Mouse (Mus musculus) testis, postnatal 14 days (tissue): ENCODE results near the gene Naa25.

Source experiments
- DNase-seq: peaks from one replicate; pipeline ENCODE4 v3.0.0; 2021; ENCODE audit warnings: low spot score

Naa25 gene

DNA sequence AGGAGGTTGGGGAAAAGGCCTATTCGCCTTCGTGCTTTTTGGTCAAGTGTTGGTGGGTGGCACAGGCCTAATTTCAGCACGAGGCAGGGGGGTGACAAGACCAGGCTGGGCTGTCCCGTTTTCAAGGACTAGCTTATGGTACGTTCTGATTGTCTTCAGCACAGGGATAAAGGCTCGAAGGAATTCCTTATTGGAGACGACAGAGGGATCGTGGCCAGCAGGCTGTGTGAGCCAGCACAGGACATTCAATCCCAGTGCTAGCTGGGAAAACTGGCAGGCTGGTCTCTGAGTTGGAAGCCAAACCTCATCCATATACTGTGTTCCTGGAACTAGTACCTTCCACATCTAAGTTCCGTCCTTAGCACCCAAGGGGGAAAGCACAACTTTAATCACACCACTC is 55.2 kb downstream of the Naa25 start:
- DNase-seq, result no peak

DNA sequence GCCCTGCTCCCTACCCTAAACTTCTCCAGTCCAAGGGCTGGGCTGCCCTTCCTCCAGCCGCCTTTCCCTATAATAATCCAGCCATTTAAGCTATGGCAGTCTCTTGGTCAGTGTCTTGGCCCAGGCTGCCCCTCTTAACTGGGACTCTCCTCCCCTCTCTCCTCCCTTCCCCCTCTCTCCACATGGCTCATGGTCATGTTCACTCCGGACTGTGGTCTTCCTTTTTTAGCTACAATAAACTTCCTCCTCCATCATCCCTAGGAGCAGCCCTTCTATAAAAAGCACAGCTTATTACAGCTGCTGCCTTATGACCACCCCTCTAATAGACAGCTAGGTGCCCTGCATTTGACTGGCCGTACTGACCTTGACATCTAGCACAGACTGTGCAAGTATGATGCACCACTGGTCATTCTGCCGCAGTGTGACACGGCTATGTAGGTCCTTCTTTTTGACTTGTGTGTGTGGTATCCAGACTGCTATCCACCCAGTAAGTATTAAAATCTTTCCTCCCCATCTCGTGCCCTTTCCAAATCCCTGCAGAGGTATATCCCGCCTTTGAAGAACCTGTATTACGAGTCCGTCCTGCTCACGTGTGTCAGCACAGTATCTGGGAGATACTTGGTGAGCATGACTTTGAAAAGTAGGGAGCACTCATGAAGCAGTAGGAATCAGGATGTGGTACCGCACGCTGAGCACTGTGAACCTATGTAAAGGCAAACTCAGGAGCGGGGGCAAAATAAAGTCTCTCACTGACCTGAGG is 56.2 kb downstream of the Naa25 start:
- DNase-seq, result no peak

DNA sequence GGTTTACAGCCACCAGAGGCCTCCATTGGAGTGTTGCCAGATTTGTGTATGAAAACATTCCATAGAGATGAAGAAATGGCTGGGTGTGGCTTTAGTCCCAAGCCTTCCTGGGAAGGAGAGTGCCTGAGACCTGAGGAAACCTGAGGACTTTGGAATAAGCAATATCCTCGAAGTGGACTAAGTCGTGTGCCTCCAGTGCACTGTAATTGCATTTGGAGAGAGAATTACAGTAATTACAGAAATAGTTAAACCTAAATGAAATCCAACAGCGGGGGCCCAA is 56.7 kb downstream of the Naa25 start:
- no peak for DNase-seq

DNA sequence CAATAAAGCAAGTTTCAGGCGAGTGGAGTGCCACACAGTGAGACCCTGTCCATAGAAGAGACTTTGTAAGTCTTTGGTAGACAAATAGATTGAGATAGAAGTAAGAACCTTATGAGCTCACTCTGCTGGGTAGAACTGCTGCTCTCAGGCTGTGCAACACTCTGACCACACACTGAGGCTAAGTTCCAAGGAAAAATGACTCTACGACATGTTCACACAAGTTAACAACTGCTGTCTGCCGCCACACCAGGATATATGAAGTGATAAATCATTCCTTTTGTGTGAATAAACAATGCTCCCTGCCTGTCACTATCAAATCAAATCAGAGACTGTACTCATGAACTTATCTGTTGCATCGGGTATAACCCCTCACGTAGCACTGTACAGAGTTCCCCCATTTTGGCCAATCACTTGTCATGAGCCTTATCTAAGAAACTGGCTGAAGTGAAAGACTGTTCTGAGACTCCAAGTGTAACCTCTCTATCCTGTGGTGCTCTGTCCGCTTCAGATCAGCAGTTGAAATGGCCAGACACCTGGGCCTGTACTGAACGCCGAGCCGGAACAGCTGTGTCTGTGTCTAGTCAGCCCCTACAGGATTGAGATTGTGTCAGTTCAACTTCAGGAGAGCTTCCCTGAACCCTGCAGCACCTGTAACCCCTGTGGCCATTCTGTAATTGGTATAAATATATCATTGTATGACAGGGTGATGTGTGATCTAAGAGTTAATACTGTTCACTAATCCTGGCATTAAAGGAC is 58.0 kb downstream of the Naa25 start:
- DNase-seq, result no peak

DNA sequence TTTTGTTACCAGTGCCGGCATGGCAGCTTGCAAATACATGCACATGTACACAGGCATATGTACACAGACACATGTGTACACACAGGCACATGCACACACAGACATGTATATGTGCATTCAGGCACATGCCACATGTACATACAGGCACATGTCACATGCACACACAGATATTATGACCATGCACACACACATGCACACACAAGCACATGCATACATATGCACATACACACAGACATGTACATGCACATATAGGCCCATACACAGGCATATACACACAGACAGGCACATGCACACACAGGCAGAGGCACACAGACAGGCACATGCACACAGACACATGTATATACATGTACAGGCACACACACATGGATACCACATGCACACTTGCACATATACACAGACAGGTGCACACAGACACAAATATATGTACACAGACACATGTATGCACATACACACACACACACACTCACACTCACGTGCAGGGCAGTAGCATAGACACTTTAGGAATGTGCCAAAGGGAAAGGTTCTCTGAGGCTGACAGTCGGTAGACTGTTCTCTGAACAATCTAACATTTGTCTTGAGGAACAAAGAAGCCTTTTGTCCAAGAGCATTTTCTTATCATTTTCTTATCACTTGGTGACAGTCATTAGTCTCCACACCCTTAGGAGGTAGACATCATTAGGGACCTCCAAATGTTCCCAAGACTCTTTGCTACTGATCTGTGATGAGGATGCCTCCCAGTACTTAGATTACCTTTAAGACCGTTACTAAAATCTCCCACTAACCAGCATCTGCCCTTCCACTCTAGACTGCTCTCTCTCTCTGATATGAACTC is 63.8 kb downstream of the Naa25 start:
- no peak for DNase-seq

DNA sequence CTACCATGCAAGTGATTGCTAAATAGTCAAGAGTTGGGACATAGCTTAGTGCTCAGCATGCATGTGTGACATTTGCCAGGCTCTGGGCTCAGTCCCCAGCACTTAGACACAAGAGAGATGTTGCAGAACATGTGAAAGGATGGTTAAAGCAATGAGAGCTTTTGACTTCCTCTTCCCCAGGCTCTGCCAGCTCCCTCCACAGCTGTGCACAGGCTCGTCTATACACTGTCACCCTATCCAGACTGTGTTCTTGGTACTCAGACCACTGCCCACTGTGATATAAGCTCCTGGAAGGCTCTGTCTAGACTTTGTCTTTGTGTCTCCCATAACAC is 64.4 kb downstream of the Naa25 start:
- no peak for DNase-seq

DNA sequence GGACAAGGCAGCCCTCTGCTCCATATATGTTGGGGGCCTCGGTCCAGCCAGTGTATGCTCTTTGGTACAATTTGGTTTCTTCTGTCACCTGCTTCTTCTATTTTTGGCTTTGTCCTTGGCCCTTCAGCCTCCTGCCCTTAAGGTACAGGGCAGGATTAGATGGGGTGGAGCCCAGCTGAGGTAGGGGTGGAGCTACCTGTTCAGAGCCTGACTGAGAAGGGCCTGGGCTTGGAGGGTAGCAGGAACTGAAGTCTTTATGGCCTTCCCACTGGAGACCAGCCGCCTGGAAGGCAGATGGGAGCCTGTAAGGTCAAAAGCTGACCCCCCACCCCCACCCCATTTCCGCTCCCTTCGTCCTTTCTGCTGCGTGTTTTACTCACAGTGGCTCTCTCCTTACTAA is 65.2 kb downstream of the Naa25 start:
- DNase-seq, result no peak

DNA sequence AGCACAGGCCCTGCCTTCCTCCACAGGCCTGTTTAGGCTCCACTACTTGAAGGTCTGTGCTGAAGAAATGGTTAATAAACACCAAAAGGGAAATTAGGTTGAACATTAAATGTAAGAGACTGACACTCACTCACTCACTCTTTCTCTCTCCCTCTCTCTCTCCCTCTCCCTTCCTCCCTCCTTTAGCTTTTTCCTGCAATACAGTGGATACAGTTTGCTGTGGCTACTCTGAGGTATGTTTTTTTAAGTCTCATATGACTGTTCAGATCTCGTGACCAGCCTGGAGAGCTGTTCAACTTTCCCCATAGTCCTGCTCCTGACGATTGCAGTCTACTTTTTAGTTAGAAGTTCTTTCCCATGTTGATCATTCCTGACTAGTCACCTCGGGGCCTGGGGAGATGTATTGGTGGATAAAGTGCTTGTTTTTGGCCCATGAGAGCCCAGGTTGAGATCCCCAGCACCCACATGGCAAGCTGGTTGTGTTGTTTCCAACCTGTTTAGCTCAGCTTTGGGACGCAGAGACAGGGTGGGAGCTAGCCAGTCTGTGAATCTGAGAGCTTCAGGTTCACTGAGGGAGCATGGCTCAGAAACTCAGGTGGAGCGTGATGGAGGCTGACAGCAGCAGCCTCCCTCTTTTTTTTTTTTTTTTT is 66.0 kb downstream of the Naa25 start:
- no peak for DNase-seq

DNA sequence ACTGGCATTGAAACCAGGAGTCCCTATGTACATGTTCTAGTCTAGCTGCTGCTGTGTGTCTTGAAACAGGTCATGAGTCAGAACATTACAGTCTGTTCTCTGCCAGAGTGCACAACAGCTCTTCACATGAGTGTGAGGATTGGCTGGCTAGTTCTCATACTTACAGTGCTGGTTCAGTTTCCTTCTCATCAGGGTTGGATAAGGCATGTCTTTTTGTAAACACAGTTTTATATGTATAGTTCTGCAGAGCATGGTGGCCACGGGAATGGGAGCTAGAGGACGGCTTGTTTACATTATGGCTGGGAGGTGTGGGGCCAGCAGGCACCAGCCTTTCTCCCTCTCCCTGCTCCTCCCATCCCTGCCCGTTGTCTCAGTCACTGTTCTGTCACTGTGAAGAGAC is 71.8 kb downstream of the Naa25 start:
- DNase-seq, result no peak

DNA sequence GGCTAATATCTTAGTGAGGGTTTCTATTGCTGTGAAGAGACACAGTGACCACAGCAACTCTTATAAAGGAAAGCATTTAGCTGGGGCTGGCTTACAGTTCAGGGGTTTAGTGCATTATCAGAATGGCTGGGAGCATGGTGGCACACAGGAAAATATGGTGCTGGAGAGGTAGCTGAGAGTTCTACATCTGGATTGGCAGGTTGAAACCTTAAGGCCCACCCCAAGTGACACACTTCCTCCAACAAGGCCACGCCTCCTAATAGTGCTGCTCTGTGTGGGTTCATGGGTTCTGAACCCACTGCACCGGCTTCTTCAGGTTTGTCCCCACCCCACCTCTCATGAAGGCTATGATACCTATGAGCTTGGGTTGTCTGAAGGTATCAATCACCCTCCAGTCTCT is 74.7 kb downstream of the Naa25 start:
- DNase-seq, result no peak

DNA sequence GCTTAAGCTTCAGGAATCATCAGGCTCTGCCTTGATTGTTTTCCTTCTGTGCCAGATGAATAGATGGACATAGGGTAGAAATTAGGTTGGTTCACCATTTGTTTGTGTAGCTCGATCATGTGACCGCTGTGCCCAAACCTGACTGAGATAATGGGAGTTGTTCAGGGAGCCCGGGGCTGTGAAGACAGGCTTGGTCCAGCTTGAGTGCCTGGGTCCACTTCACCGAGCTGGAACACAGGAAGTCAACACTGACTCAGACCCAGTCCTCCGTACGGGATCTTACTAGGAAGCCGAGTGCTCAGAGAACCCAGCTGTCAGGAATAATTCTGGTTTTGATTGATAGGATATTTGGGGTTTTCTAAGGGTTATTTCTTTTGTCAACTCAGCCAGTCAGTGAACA is 76.9 kb downstream of the Naa25 start:
- no peak for DNase-seq

DNA sequence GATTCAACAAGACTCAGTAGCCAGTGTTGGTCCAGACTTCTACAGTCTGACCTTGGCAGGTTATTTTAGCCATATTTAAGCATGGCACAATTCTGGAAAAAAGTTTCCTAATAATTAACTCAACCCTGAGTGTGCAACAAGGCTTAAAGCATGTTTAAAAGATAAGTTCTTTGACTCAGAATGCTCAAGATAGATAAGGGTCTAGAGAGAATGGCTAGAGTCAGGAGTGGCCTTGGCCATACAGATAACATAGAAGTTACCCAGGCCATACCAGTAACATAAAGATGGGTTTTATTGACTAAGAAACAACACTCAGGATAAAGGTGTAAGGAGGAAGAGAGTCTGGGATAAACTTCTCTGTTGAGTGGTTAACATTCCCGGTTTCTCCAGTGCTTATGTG is 78.3 kb downstream of the Naa25 start:
- DNase-seq, result no peak

DNA sequence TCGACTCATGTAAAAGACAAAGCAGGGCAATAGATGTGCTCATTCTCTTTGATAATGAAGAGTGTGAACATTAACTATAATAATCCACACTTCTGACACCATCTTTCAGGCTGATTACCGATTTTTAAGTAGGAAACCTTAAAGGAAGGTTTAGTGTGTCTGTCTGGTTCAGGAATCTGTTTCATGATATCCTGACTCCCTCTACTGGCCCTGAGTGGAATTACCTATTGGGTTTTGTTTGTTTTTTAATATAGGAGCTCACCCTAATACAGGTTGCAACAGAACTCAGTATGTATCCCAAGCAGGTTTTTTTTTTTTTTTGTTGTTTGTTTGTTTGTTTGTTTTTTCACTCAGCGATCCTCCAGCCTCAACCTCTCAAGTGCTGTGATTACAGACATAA is 79.9 kb downstream of the Naa25 start:
- DNase-seq, result no peak

DNA sequence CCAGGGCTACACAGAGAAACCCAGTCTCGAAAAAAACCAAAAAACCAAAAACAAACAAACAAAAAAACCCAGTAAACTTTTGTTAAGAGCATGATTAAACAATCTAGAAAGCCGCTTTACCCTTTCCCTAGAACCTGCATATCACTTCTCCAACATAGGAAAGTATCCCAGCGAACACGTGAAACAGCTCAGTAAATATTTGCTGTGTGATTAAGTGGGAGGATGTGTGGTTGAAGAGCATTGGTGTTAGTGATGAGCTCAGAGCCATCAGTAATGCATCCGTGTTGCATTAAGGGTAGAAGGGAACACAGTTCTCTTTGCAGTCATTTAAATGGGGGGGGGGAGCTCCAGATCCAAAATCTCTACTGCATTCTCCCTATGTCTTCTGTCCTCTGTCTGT is 87.1 kb downstream of the Naa25 start:
- DNase-seq, result no peak

DNA sequence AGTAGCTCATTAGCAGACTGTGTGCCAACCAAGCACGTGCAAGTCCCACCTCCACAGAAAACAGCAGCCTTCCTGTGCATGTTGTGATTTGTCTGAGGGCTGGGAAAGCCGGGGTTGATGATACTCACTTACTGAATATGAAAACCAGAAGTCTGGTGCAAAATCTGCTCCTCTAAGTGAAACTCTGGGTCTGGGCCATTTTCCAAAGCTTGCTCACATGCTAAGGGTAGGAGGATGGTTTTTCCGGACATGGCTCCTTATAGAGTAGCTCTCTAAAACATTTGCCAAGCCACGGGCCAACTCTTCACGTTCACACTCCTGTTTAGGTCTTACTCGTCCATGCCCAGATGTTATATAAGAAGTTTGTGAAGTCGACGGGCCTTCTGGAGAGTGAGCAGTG is 95.6 kb downstream of the Naa25 start:
- no peak for DNase-seq
